Mouse (Mus musculus) bone marrow macrophage, adult 2 months (primary cell): ENCODE measurements at regions not wholly inside any gene's neighbourhood (a gene's known extent, or its start where the extent isn't known, plus 50 kb on each side); places are given as distances from the start of the nearest gene placed in this dataset.

Experiments
- CTCF ChIP-seq: IDR thresholded peaks from 2 replicates; pipeline ENCODE4 v1.5.1; 2012; ENCODE audit warnings: low read depth, mild to moderate bottlenecking, low read length, moderate library complexity
- POLR2A ChIP-seq: IDR thresholded peaks from 2 replicates; pipeline ENCODE4 v1.6.1; 2012; ENCODE audit warnings: mild to moderate bottlenecking, low read depth, low read length, borderline replicate concordance

- TF ChIP-seq CTCF (no peak), POLR2A (no peak)
Observed at GRCm38 (mm10) chr14:25189256-25189655, 269.7 kb upstream of the Zmiz1 start.
